Comparison of ENCODE assay signal across 8 mouse cellular contexts in the genomic region with DNA sequence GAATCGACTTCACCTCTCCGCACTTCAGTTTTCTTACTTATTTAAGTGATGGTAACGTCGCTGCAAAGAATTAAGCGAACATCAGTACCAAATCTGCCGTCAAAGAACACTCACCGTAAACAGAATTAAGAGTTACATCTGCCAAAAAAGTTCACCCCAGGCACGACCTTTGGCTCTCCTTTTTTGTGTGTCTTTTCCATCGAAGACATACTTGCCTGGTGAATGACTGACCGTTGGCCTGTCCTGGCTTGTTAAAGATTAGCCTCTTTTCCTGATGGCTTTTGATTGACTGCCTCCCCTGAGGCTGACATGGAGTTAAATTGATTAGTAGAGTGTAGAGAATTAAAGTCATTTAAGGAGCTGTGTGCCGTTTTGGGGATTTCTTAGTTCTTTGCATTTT. TPM values are rescaled to one million over a fixed set of nuclear protein-coding genes. Genes with fewer than 3 reads are reported as not detected.
DNase-seq lines count a peak whose midpoint lies in the region; ATAC-seq lines count a peak whose summit lies in the region.

No protein-coding gene starts in this region.

- no peaks in the 10 kb centered on the region for H3K9me3 ChIP-seq in lung, embryonic 16.5 days (ENCODE audit: control insufficient read depth, low read length)
- H3K9me3 ChIP-seq in forebrain, embryonic 11.5 days (ENCODE audit: control insufficient read depth, low read length) = no peaks in the 10 kb centered on the region
- no peaks in the 10 kb centered on the region for H3K9me3 ChIP-seq in neural tube, embryonic 14.5 days (ENCODE audit: control insufficient read depth, low read length)

- no peak for DNase-seq in lung, postnatal 25 days (ENCODE audit: low spot score)
- no peak for DNase-seq in forebrain, embryonic 11.5 days (ENCODE audit: low spot score)
- peak; percentile 36 for DNase-seq in kidney, postnatal 10 days
- DNase-seq in right cerebral cortex, adult 18-20 months = no peak
- no peak for DNase-seq in right cerebral cortex, postnatal 4 days
- no peak for DNase-seq in layer of hippocampus, adult 8-10 months (ENCODE audit: low spot score in 2 of 2)

- peak overlapping the region; percentile 79 for H3K4me3 ChIP-seq in lung, embryonic 16.5 days (ENCODE audit: low read length)
- peak overlapping the region; percentile 81 for H3K4me3 ChIP-seq in forebrain, embryonic 11.5 days (ENCODE audit: low read depth, low read length)
- peak overlapping the region; percentile 67 for H3K4me3 ChIP-seq in neural tube, embryonic 14.5 days (ENCODE audit: low read depth, low read length)

- no peaks in the 10 kb centered on the region for H3K27me3 ChIP-seq in lung, embryonic 16.5 days (ENCODE audit: control insufficient read depth, insufficient read depth, low read depth, low read length)
- H3K27me3 ChIP-seq in forebrain, embryonic 11.5 days (ENCODE audit: control insufficient read depth, insufficient read depth, low read length) = no peaks in the 10 kb centered on the region
- no peaks in the 10 kb centered on the region for H3K27me3 ChIP-seq in neural tube, embryonic 14.5 days (ENCODE audit: control insufficient read depth, insufficient read depth, low read length)

- 0 out of 2 replicates have a peak overlapping the region, but pooled peaks have one; percentile 13 for H3K27ac ChIP-seq in lung, embryonic 16.5 days (ENCODE audit: low read length)
- H3K27ac ChIP-seq in forebrain, embryonic 11.5 days (ENCODE audit: low read depth, low read length) = no peak overlapping the region
- no peak overlapping the region for H3K27ac ChIP-seq in neural tube, embryonic 14.5 days (ENCODE audit: low read depth, low read length)

- peak overlapping the region; percentile 54 for H3K4me2 ChIP-seq in lung, embryonic 16.5 days (ENCODE audit: low read depth, low read length)
- H3K4me2 ChIP-seq in forebrain, embryonic 11.5 days (ENCODE audit: low read depth, low read length, severe bottlenecking) = peak overlapping the region; percentile 80
- H3K4me2 ChIP-seq in neural tube, embryonic 14.5 days (ENCODE audit: low read depth, low read length) = peak overlapping the region; percentile 96

- H3K4me1 ChIP-seq in lung, embryonic 16.5 days (replicated peaks; ENCODE audit: control insufficient read depth, insufficient read depth, low read length) = peaks cover 25% of the 10 kb centered on the region
- peaks cover 10% of the 10 kb centered on the region; the same call in 1 of the 2 replicates for H3K4me1 ChIP-seq in forebrain, embryonic 11.5 days (replicated peaks; ENCODE audit: control insufficient read depth, insufficient read depth, low read length)
- 0 out of 2 replicates have a peak, but pooled peaks cover 3% of the 10 kb centered on the region for H3K4me1 ChIP-seq in neural tube, embryonic 14.5 days (ENCODE audit: control insufficient read depth, insufficient read depth, low read length)

- H3K9ac ChIP-seq in lung, embryonic 16.5 days (ENCODE audit: low read length) = peak overlapping the region; percentile 86
- peak overlapping the region; percentile 96 for H3K9ac ChIP-seq in forebrain, embryonic 11.5 days (ENCODE audit: low read length)
- H3K9ac ChIP-seq in neural tube, embryonic 14.5 days (replicated peaks; ENCODE audit: low read depth, low read length) = no peak overlapping the region

- H3K36me3 ChIP-seq in lung, embryonic 16.5 days (ENCODE audit: control insufficient read depth, insufficient read depth, low read length) = peaks cover 17% of the 10 kb centered on the region
- peaks cover 5% of the 10 kb centered on the region for H3K36me3 ChIP-seq in forebrain, embryonic 11.5 days (ENCODE audit: control insufficient read depth, insufficient read depth, low read length)
- H3K36me3 ChIP-seq in neural tube, embryonic 14.5 days (ENCODE audit: control insufficient read depth, insufficient read depth, low read length) = no peaks in the 10 kb centered on the region

- ATAC-seq in lung, embryonic 16.5 days (ENCODE audit: low read depth) = no peak
- no peak for ATAC-seq in forebrain, embryonic 11.5 days (replicated peaks; ENCODE audit: low FRiP score)
- no peak for ATAC-seq in neural tube, embryonic 14.5 days (ENCODE audit: low read depth)

- 1% methylated on average over 11 of the region's 11 CpGs for WGBS in lung, embryonic 16.5 days
- WGBS in forebrain, embryonic 11.5 days = under 1% methylated on average over 11 of the region's 11 CpGs
- WGBS in neural tube, embryonic 14.5 days = 3% methylated on average over 11 of the region's 11 CpGs

RNA-seq across cellular contexts. Expression of a gene that starts 1.3 kb away (rescaled TPM):
- 130 and 137 TPM in 2 replicates for polyA plus RNA-seq in lung, embryonic 16.5 days (2015; fragmentation: Nextera tagmentation; extraction: Ambion mirVana)
- polyA plus RNA-seq in forebrain, embryonic 11.5 days (2014; fragmentation: Nextera tagmentation; extraction: Ambion mirVana) = 255 and 266 TPM in 2 replicates
- polyA plus RNA-seq in neural tube, embryonic 14.5 days (2014; fragmentation: Nextera tagmentation; extraction: Ambion mirVana) = 12.8 and 15.5 TPM in 2 replicates
- 1 to 10 TPM; 4.6 to 7.6 (median 6.1) TPM for total RNA-seq in layer of hippocampus, adult 8-10 months (2022)
